Mouse (Mus musculus) cerebellum, postnatal 4 days (tissue): ENCODE data around the gene Mink1.

Experiments
- DNase-seq, 2 experiments: peaks; one replicate each; pipeline ENCODE4 v3.0.0; 2022; ENCODE audit warnings: low spot score in 2 of 2, mixed read lengths in 1 of 2

Gene Mink1

DNA sequence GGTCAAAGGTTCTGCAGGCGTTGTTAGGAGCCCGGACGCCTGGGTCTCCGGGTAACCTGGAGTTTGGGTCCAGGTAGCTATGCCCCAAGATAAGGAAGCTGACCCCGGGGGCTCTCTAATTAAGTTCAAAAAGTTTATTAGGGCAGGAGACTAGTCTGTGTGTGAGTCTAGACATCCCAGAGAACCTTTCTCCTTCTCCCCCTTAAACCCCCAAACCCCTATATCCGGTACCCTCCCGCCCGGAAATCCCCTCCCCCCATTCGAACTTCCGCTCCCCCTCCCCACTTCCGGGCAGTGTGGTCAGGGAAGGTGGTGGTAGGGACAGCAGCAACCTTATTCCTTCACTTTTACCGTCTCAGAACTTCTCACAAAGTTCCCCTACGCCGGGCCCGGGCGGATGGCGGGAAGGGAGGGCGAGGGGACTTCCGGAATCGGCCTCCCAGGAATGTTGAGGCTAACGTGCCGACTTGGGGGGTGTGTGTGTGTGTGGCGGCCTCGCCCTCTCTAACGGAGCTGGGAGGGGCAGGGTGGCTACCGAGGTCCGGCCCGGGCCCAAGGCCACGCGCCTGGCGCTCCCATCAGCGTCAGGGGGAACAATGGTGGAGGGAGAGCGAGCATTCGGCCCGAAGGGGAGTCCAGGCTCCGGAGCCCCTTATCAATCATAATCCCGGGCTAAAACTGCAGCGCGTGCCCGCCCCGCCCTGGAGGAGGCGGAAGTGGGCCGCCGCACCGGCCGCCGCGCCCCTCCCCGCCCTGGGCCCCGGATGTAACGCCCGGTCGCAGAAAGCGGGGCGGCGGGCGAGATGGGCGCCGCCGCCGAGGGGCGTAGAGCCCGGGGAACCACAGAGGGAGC is 90.9 kb downstream of the Mink1 start:
- DNase-seq: peak in 1 of 2 experiments; percentile 67

DNA sequence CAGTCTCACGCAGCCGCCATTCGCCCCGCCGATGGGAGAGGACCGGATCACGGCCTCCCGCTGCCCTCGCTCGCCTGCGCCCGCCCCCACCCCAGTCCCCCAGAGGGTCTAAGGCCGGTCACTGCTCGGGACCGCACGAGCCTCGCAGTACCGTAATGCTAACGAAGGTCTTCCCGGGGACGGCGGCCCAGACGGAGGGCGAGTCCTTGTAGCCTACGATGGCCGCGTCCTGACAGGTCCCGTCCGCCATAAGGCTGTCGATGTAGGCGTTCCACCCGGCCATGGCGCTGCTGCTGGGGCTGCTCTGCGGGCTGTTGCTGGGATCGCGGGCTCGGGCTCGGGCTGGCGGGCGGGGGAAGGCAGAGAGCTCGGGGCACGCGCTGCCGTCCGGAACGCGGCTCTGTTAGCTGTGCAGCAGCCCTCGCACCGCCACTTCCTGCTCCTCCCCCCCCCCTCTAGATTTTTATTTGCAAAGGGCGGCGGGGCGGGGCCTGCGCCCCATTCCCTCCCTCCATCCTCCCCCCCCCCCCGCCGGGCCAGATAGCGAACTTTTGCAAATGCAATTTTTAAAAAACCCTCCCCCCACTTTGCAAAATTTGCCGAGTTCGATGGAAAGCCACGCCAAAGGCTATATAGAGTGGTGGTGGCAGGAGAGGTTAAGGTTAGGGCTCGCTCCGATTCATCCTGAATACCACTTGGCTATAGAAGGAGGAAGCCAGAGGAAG is 91.7 kb downstream of the Mink1 start, which contains the start of gene Pfn1:
Gene Pfn1, minus strand, starts transcription at position 447 of the 725 bp plus-strand sequence.
- DNase-seq: peak in 1 of 2 experiments; percentile 70

DNA sequence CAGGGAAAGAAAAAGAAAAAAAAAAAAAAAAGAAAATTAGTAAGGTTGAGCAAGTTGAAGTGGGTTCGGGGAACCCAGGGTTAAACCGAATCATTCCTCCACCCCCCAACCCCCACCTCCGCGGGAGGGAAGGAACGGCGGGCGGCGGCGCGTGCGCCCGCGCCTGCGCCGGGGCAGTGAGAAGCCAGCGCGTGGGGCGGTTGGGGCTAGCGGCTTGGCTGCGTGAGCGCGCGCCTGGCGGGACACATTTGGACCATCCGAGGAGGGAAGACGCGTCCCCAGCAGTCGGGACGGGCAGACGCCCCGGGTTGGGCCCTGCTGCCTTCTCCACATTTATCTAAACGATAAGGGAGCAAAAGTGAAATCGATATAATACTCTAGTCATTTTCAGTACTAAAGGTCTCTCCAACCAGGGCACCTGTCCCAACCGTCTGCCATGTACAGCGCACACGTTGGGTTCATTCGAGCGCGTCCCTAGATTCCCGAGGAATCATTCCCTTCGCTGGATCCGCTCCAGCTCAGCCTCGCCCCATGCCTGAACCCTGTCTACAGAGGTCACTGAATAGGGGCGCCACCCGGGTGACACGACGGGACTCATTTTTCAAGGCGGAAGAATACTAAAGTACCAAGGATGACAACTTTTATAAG is 92.4 kb downstream of the Mink1 start:
- DNase-seq: peak in 1 of 2 experiments; percentile 80

DNA sequence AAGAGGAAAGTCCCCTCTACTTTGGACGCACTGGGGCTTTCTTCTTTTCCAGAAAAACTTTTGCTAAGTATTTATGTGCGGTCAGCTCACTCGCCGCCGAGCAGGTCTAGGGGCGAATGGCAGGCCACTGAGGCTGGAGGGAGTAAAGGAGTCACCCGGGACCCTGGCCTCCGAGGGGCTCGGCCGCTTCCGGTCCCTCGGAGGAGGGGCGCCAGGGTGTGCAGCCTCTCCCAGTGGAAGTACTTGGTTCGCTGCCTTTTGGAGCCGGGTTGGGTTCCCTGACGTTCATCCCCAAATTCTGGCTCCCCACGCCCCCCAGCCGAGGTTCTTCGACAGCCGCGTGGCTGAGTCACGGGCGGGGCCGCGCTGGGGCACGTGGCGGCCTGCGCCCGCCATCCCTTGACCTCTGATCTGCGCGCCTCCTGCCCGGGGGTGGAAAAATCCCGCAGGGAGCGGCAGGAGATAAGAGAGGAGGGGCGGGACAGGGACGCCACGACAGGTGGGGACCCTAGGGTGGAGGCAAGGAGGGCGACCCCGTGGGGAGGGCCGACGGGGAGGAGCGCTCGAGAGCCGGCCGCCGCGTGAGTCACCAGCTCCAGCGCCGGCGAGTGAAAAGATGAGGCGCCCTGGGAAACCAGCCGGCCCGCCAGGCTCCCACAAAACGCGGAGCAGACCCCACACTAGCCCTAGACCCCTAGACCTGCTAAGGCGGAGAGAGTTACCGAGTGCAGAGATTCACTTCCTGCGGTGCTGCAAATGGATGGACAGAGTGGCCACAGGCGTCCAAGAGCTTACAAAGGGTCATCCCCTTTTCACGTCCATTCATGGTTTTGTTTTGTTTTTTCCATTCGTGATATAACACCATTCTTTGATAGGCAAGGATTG is 93.1 kb downstream of the Mink1 start:
- DNase-seq: peak in 1 of 2 experiments; percentile 37

DNA sequence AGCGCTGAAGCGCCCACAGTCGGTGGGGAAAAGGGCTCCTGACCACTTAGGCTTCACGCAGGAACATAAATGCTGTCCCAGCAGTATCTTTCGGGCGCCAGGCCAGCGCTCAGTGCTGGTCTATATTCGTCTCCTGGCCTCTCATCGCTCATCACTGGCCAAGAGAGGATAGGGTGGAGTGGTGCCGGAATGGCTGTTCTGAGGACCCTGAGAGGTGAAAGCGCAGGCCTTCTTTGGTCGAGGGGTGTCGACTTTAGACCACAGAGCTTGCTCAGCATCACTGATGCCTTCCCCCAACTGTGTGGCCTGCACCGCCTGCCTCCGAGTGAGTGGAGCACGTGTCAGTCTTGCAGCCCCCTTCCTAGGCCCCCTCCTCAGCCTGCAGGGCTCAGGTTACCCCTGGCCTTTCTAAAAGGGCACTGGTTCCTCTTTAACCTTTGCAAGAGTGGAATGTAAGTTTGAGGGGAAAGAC is 93.8 kb downstream of the Mink1 start:
- DNase-seq: no peak

DNA sequence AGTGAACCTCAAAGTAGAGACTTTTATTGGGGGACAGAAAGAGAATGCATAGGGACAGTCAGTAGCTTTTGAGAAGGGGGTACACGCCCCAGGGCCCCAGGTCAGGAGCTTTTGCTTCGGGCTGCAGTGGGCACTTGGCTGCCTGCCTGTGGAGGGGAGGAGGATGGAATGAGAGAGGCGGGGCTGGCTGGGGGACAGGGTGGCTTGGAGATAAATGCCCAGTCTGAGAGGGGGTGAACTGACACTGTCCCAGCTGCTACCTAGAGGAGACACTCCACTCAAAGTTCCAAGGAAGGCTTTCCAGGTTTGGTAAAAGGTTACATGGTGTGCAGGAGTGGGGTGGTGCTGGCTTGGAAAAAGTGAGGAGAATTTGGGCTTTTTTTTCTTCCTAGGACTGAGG is 94.3 kb downstream of the Mink1 start, which contains the start of gene Eno3:
Gene Eno3, plus strand, starts transcription at position 239 of the 400 bp plus-strand sequence.
- DNase-seq: no peak

DNA sequence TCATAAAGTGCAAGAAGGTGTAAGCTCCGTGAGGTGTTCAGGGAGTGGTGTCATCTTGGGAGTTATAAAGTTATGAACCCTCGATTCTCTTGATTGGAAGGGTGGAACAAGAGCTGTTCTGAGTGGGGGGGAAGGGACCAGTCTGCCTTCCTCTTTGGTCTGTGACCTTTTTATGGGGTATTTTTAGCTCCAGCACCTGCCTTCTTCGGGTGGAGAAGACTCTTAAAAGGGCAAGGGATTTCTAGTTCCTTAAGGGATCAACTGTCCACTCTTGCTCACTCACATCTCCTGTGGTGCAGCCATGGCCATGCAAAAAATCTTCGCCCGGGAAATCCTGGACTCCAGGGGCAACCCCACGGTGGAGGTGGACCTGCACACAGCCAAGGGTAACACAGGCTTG is 94.9 kb downstream of the Mink1 start:
- DNase-seq: no peak

DNA sequence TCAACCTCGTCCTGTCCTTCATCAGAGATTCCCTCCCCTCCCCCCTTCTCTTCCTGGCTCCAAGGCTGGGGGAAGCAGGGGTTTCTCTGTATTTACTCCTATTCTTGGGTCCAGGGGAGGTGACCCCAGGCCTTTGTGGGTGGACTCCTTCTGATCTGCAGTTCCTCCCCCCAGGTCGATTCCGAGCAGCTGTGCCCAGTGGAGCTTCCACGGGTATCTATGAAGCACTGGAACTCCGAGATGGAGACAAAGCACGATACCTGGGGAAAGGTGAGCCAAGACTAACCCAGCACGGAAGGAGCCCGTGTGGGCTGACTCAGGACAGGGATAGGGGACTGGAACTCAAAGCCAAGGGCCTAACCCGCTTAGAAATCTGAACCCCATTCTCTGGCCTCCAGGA is 95.3 kb downstream of the Mink1 start:
- no peak for DNase-seq

DNA sequence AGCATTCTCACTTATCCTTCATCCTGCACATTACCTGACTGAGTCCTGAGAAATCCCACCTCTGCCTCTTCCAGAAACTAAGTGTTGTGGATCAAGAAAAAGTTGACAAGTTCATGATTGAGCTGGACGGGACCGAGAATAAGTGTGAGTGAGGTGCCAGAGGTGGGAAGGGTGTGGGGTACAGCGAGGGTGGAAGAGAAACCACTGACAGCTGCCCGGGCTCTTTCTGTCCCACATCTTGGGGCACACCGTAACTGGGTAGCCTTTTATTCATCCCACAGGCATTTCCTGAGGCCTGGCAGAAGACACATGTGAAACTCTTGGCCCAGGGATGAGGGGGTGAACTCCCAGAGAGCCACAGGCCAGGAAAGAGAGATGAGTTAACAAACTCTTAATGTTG is 95.8 kb downstream of the Mink1 start:
- DNase-seq: no peak

DNA sequence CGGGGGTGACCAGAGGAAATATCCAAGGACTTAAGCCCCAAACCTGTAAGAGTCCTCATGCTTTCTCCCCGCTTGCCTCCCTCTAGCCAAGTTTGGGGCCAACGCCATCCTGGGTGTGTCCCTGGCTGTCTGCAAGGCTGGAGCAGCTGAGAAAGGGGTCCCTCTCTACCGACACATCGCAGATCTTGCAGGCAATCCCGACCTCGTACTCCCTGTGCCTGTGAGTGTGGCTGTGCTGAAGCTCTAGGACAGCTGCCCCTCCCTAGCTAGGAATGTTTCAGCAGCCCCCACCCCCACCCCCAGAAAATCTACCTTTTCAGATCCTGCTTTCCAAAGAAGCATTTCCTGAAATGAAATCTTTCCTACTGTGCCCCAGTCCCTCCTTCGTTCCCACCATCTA is 96.3 kb downstream of the Mink1 start:
- no peak for DNase-seq

DNA sequence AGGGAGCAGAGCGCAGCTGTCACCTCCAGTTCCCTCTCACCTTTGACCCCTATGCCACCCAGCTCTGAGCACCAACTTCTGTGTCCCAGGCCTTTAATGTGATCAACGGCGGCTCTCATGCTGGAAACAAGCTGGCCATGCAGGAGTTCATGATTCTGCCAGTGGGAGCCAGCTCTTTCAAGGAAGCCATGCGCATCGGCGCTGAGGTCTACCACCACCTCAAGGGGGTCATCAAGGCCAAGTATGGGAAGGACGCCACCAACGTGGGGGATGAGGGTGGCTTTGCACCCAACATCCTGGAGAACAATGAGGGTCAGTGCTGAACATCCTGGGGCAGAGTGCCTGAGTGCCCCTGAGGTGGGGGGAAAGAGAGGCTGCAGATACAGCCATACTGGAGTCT is 97.9 kb downstream of the Mink1 start:
- no peak for DNase-seq

DNA sequence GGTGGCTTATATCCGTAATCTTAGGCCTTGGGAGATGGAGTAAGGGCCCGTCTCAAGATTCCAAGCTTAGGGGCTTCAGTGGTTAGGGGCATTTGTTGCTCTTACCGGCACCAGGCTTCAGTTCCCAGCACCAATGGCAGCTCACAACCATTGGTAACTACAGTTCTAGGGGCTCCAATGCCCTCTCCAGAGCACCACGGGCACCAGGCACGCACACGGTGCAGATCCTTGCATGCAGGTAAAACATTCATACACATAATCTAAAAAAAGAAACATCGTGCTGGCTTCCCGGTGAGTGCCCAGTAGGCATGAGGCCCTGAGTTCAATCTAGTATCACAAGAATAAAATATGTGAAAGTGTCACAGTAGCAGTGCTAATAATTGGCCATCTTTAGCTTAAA is 100.4 kb downstream of the Mink1 start:
- DNase-seq: no peak

DNA sequence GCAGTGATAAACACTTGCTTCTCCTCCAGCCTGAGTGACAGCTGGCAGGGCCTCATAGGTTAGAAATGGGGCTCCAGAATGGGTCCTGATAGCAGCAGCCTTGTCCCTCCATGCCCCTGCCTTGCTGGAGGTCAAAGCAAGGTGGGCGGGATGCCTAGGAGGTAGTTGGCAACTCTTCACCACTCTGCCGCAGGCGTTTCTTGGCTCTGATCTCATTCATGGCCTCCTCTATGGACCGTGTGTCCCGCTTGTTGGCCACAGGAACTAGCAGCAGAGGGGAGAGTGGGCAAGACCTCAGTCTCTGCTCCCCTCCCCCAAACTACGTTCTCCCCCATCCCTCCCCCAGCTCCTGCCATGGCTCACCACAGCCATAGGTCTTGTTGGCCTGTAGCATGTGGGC is 101.3 kb downstream of the Mink1 start:
- no peak for DNase-seq
